Mouse (Mus musculus) limb, embryonic 11.5 days (tissue): ENCODE data around the gene Tmem256. TPM values are rescaled to one million over a fixed set of nuclear protein-coding genes. Genes with fewer than 3 reads are reported as not detected.

ENCODE experiments used
- ATAC-seq: fragments of 200-750 bp; cut with Nextera tagmentation; 2 replicates; pipeline ENCODE4 v1.8.0; 2017; ENCODE audit warnings: low read depth; ENCODE audit not compliant: insufficient number of reproducible peaks, low FRiP score, low TSS enrichment
- DNase-seq: peaks from one replicate; pipeline ENCODE4 v3.0.0-alpha.2; 2015; ENCODE audit warnings: low spot score
- H3K27ac ChIP-seq: fragments of 300-500 bp; sonication (generic); replicated peaks from 2 replicates; pipeline ENCODE4 v1.5.1; 2014; ENCODE audit warnings: low read depth, mild to moderate bottlenecking, low read length
- H3K27me3 ChIP-seq: fragments of 300-500 bp; sonication (generic); 2 replicates; pipeline ENCODE4 v1.6.1; 2014; ENCODE audit warnings: mild to moderate bottlenecking, low read length, mixed read lengths; ENCODE audit not compliant: control insufficient read depth, insufficient read depth
- H3K36me3 ChIP-seq: fragments of 300-500 bp; sonication (generic); 2 replicates; pipeline ENCODE4 v1.6.1; 2014; ENCODE audit warnings: mild to moderate bottlenecking, low read length, moderate library complexity, mixed read lengths; ENCODE audit not compliant: control insufficient read depth, insufficient read depth
- H3K4me1 ChIP-seq: fragments of 300-500 bp; sonication (generic); 2 replicates; pipeline ENCODE4 v1.6.1; 2014; ENCODE audit warnings: low read length, mixed read lengths; ENCODE audit not compliant: control insufficient read depth, insufficient read depth
- H3K4me2 ChIP-seq: fragments of 300-500 bp; sonication (generic); 2 replicates; pipeline ENCODE4 v1.6.1; 2014; ENCODE audit warnings: low read depth, mild to moderate bottlenecking, moderate library complexity; ENCODE audit not compliant: severe bottlenecking
- H3K4me3 ChIP-seq: fragments of 300-500 bp; sonication (generic); 2 replicates; pipeline ENCODE4 v1.5.1; 2014; ENCODE audit warnings: low read depth, low read length
- H3K9ac ChIP-seq: fragments of 300-500 bp; sonication (generic); 2 replicates; pipeline ENCODE4 v1.6.1; 2014; ENCODE audit warnings: mild to moderate bottlenecking, low read length
- H3K9me3 ChIP-seq: fragments of 300-500 bp; sonication (generic); 2 replicates; pipeline ENCODE4 v1.6.1; 2016; ENCODE audit warnings: low read length; ENCODE audit not compliant: control insufficient read depth
- WGBS: fragments of 180-500 bp; shearing (Covaris S2); extraction: QIAGEN DNeasy Blood & Tissue Kit; methylation state at CpG from one replicate; pipeline ENCODE4 v1.1.7; 2014; 5-methylcytosine and 5-hydroxymethylcytosine counted together
- polyA plus RNA-seq: library from polyadenylated mRNA; unstranded; fragments of >200 nt; fragmentation: Nextera tagmentation; extraction: Ambion mirVana; gene quantifications from 2 replicates; pipeline ENCODE4 v1.2.1, GENCODE M21; 2014

Tmem256 gene
- polyA plus RNA-seq, 1 experiment from 2014 or later, result 285 TPM

- H3K4me3 ChIP-seq, result no peak overlapping the region
- no peaks in the 10 kb centered on the region for H3K27me3 ChIP-seq
- H3K4me1 ChIP-seq, result no peaks in the 10 kb centered on the region
- no peaks in the 10 kb centered on the region for H3K36me3 ChIP-seq
- H3K27ac ChIP-seq, result no peak overlapping the region
- no peak overlapping the region for H3K9ac ChIP-seq
- no peaks in the 10 kb centered on the region for H3K9me3 ChIP-seq
- 91% methylated on average over 2 of the region's 2 CpGs for WGBS
- no peak overlapping the region for H3K4me2 ChIP-seq
- no peak for ATAC-seq
- no peak for DNase-seq
Measured at GRCm38 (mm10) chr11:69870289-69871069, 32.2 kb downstream of the Tmem256 start.

DNA sequence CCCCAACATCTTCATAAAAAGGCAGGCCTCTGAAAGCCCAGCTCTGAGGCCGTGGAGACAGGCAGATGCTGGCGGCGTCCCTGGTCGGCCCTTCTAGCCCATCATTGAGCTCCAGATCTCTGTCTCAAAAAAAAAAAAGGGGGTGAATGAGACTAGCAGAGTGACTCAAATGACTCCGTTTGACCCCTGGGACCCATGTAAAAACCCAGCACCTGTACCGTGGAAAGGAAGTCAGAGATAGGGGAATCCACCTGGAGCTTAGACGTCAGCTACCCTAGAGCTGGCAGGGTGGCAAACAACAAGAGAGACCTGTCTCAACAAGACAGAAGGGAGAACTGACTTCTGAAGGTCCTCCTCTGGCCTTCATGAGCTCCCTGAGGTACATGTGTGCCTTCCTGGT is 33.5 kb downstream of the Tmem256 start:
- H3K9me3 ChIP-seq, result no peaks in the 10 kb centered on the region
- H3K27ac ChIP-seq, result no peak overlapping the region
- no peaks in the 10 kb centered on the region for H3K27me3 ChIP-seq
- ATAC-seq, result no peak
- H3K4me2 ChIP-seq, result no peak overlapping the region
- no peak overlapping the region for H3K9ac ChIP-seq
- no peak for DNase-seq
- no peaks in the 10 kb centered on the region for H3K36me3 ChIP-seq
- WGBS, result 89% methylated on average over 7 of the region's 7 CpGs
- no peak overlapping the region for H3K4me3 ChIP-seq
- no peaks in the 10 kb centered on the region for H3K4me1 ChIP-seq

- no peaks in the 10 kb centered on the region for H3K4me1 ChIP-seq
- H3K4me3 ChIP-seq, result no peak overlapping the region
- ATAC-seq (no peak), DNase-seq (no peak)
- H3K9ac ChIP-seq, result no peak overlapping the region
- 70% methylated on average over 4 of the region's 4 CpGs for WGBS
- H3K4me2 ChIP-seq, result no peak overlapping the region
- no peaks in the 10 kb centered on the region for H3K36me3 ChIP-seq
- H3K9me3 ChIP-seq, result no peaks in the 10 kb centered on the region
- H3K27ac ChIP-seq, result no peak overlapping the region
- H3K27me3 ChIP-seq, result no peaks in the 10 kb centered on the region
Measured at GRCm38 (mm10) chr11:69872451-69872850, 34.1 kb downstream of the Tmem256 start.

DNA sequence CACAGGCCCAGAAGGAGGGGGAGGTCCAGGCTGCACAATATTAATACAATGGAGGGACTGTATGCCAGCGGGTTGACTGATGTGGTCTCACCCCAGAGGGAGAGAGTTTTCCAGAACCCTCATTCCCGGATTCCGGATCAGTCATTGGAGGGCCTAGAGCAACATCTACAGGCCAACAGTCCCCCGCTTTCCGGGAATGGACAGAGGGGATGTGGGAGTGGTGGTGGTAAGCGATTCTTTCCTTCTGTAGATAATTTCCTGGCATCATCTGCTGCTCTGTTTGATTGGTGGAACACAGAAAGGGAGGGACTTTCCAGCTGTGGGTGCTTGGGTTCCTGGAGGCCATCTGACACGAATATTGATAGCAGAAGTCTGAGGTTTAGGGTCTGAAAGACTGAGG is 37.9 kb downstream of the Tmem256 start:
- Histone ChIP-seq H3K27ac (0 out of 2 replicates have a peak overlapping the region, but pooled peaks have one; percentile 8), H3K4me2 (no peak overlapping the region), H3K4me3 (no peak overlapping the region), H3K9me3 (no peaks in the 10 kb centered on the region), H3K4me1 (peaks cover 12% of the 10 kb centered on the region), H3K9ac (0 out of 2 replicates have a peak overlapping the region, but pooled peaks have one; percentile 12), H3K27me3 (no peaks in the 10 kb centered on the region), H3K36me3 (no peaks in the 10 kb centered on the region)
- no peak for ATAC-seq
- DNase-seq, result no peak
- 66% methylated on average over 7 of the region's 7 CpGs for WGBS

- H3K9ac ChIP-seq, result no peak overlapping the region
- peak; percentile 91 for DNase-seq
- H3K4me1 ChIP-seq, result peaks cover 12% of the 10 kb centered on the region
- H3K36me3 ChIP-seq, result no peaks in the 10 kb centered on the region
- ATAC-seq, result no peak
- H3K27me3 ChIP-seq, result no peaks in the 10 kb centered on the region
- H3K4me3 ChIP-seq, result no peak overlapping the region
- WGBS, result 7% methylated on average over 12 of the region's 12 CpGs
- peak overlapping the region; percentile 26; the same call in 1 of the 2 replicates for H3K4me2 ChIP-seq
- no peak overlapping the region for H3K27ac ChIP-seq
- no peaks in the 10 kb centered on the region for H3K9me3 ChIP-seq
Measured at GRCm38 (mm10) chr11:69876867-69877266, 38.6 kb downstream of the Tmem256 start.

DNA sequence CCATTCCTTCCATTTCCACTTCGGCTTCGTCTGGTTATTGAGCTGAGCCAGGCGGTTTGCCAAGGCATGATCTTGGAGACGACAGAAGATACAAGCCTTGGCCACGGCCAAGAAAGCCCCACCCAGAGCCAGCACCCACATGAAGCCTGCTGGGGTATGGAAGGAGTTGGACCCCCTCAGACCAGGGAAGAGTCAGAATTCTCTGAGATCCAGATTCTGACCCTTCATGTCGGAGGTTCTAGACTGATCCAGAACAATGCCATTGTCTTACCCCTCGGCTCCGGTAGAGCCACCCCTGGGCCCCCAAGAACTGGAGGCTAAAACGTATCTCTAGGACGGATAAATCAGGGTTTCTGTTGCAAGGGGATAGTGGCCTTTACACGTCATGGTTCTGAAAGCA is 39.6 kb downstream of the Tmem256 start, which contains the start of gene Tmem95:
Gene Tmem95, minus strand, starts transcription at position 141 of the 400 bp plus-strand sequence.
- Histone ChIP-seq H3K36me3 (no peaks in the 10 kb centered on the region), H3K27ac (no peak within 1 kb of the TSS), H3K9me3 (no peaks in the 10 kb centered on the region), H3K4me2 (peak within 1 kb of the TSS; percentile 26; the same call in 1 of the 2 replicates), H3K27me3 (no peaks in the 10 kb centered on the region), H3K9ac (no peak within 1 kb of the TSS), H3K4me3 (no peak within 1 kb of the TSS), H3K4me1 (peaks cover 12% of the 10 kb centered on the region)
- DNase-seq, result no peak
- WGBS, result 91% methylated on average over 11 of the region's 11 CpGs
- no peak for ATAC-seq

DNA sequence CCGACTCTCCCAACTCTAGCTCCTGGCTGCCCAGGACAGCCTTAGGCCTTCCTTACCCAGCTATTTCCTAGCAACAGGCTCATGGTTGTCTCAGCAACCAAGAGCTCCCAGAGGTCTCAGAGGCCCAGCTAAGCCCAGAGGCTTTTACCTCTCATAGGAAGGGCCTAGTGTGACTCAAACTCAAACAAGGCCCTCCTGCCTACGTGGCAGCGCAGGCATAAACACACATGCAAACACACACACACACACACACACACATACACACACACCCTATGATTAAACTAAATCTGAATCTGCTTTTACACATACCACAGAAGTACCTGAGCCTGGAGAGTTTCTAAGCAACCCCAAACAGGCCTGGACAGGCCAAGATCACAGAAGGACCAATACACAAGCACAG is 40.1 kb downstream of the Tmem256 start:
- DNase-seq, result no peak
- no peaks in the 10 kb centered on the region for H3K36me3 ChIP-seq
- H3K4me2 ChIP-seq, result 0 out of 2 replicates have a peak overlapping the region, but pooled peaks have one; percentile 2
- no peak overlapping the region for H3K4me3 ChIP-seq
- peaks cover 12% of the 10 kb centered on the region for H3K4me1 ChIP-seq
- no peaks in the 10 kb centered on the region for H3K27me3 ChIP-seq
- H3K9me3 ChIP-seq, result no peaks in the 10 kb centered on the region
- no peak for ATAC-seq
- no peak overlapping the region for H3K27ac ChIP-seq
- 80% methylated on average over 3 of the region's 3 CpGs for WGBS
- H3K9ac ChIP-seq, result no peak overlapping the region

GRCm38 (mm10) chr11:69878952-69879351 is 40.6 kb downstream of the Tmem256 start:
- H3K27ac ChIP-seq, result no peak overlapping the region

More at GRCm38 (mm10) chr11:69878952-69879351, 40.6 kb downstream of the Tmem256 start:
- Histone ChIP-seq H3K4me1 (peaks cover 12% of the 10 kb centered on the region), H3K4me2 (peak overlapping the region; percentile 83; the same call in 1 of the 2 replicates), H3K4me3 (no peak overlapping the region; the same call in 1 of the 2 replicates), H3K9me3 (no peaks in the 10 kb centered on the region), H3K36me3 (no peaks in the 10 kb centered on the region), H3K9ac (no peak overlapping the region), H3K27me3 (no peaks in the 10 kb centered on the region)
- no peak for DNase-seq
- no peak for ATAC-seq
- 93% methylated on average over 6 of the region's 6 CpGs for WGBS
